Mouse (Mus musculus): ENCODE data around the gene Mosmo. TPM values are rescaled to one million over a fixed set of nuclear protein-coding genes. Genes with fewer than 3 reads are reported as not detected.

Mosmo gene
- polyA plus RNA-seq, 2 experiments: 4.8 to 9.6 TPM

GRCm38 (mm10) chr7:120727581-120727980, 50.2 kb downstream of the Mosmo start:
- DNase-seq (ENCODE audit: low read depth in 3 of 3, low spot score in 3 of 3) (peak; percentile 38 to 51 (median 39)), ATAC-seq (ENCODE audit: insufficient read depth) (peak; percentile 43; the same call in 1 of the 2 replicates)
- Histone ChIP-seq H3K36me3 (replicated peaks; ENCODE audit: control insufficient read depth, insufficient read depth, low read depth) (no peaks in the 10 kb centered on the region), H3K27me3 (ENCODE audit: control insufficient read depth, insufficient read depth, low read length) (no peaks in the 10 kb centered on the region), H3K9me3 (ENCODE audit: control insufficient read depth, low read length) (no peaks in the 10 kb centered on the region), H3K9ac (replicated peaks) (no peak overlapping the region), H3K4me2 (ENCODE audit: low read depth) (no peak overlapping the region), H3K27ac (no peak overlapping the region), H3K4me1 (replicated peaks; ENCODE audit: control insufficient read depth in 2 of 2, insufficient read depth in 2 of 2, low read length in 1 of 2) (peaks cover 0 to 8% of the 10 kb centered on the region in 2 experiments), H3K4me3 (ENCODE audit: insufficient read depth in 1 of 2, low read depth in 2 of 2, low read length in 2 of 2) (no peak overlapping the region)
- no peak for TF ChIP-seq EP300 (IDR thresholded peaks at IDR 0.05; ENCODE audit: low read depth)
- TF ChIP-seq CTCF (IDR thresholded peaks at IDR 0.05; ENCODE audit: low read depth): peak; percentile 80
- 58% methylated on average over 3 of the region's 3 CpGs for WGBS (ENCODE audit: insufficient replicate concordance)

GRCm38 (mm10) chr7:120729635-120730034, 52.2 kb downstream of the Mosmo start:
- H3K36me3 ChIP-seq (replicated peaks; ENCODE audit: control insufficient read depth, insufficient read depth, low read depth): no peaks in the 10 kb centered on the region
- TF ChIP-seq CTCF (IDR thresholded peaks at IDR 0.05; ENCODE audit: low read depth): no peak
- TF ChIP-seq EP300 (IDR thresholded peaks at IDR 0.05; ENCODE audit: low read depth): peak; percentile 76
- H3K4me2 ChIP-seq (ENCODE audit: low read depth): peak overlapping the region; percentile 79
- peak overlapping the region; percentile 58 for H3K27ac ChIP-seq
- WGBS (ENCODE audit: insufficient replicate concordance): 20% methylated on average over 5 of the region's 5 CpGs
- H3K9ac ChIP-seq (replicated peaks): peak overlapping the region; percentile 68
- peak overlapping the region; percentile 45 to 64 for H3K4me3 ChIP-seq (ENCODE audit: insufficient read depth in 1 of 2, low read depth in 2 of 2, low read length in 2 of 2)
- ATAC-seq (ENCODE audit: insufficient read depth): peak; percentile 93
- H3K9me3 ChIP-seq (ENCODE audit: control insufficient read depth, low read length): no peaks in the 10 kb centered on the region
- peak; percentile 47 to 54 (median 51) for DNase-seq (ENCODE audit: low read depth in 3 of 3, low spot score in 3 of 3)
- H3K4me1 ChIP-seq (replicated peaks; ENCODE audit: control insufficient read depth in 2 of 2, insufficient read depth in 2 of 2, low read length in 1 of 2): peaks cover 0 to 8% of the 10 kb centered on the region in 2 experiments
- H3K27me3 ChIP-seq (ENCODE audit: control insufficient read depth, insufficient read depth, low read length): no peaks in the 10 kb centered on the region

GRCm38 (mm10) chr7:120732906-120733305, 55.5 kb downstream of the Mosmo start:
- Histone ChIP-seq H3K4me1 (replicated peaks; ENCODE audit: control insufficient read depth in 2 of 2, insufficient read depth in 2 of 2, low read length in 1 of 2) (peaks cover 0 to 8% of the 10 kb centered on the region in 2 experiments), H3K36me3 (replicated peaks; ENCODE audit: control insufficient read depth, insufficient read depth, low read depth) (no peaks in the 10 kb centered on the region), H3K9me3 (ENCODE audit: control insufficient read depth, low read length) (no peaks in the 10 kb centered on the region), H3K27me3 (ENCODE audit: control insufficient read depth, insufficient read depth, low read length) (no peaks in the 10 kb centered on the region), H3K27ac (no peak overlapping the region), H3K4me3 (ENCODE audit: insufficient read depth in 1 of 2, low read depth in 2 of 2, low read length in 2 of 2) (no peak overlapping the region), H3K4me2 (ENCODE audit: low read depth) (no peak overlapping the region), H3K9ac (replicated peaks) (no peak overlapping the region)
- WGBS (ENCODE audit: insufficient replicate concordance): 83% methylated on average over 7 of the region's 7 CpGs
- ATAC-seq (ENCODE audit: insufficient read depth): no peak
- no peak for DNase-seq (ENCODE audit: low read depth in 3 of 3, low spot score in 3 of 3)
- TF ChIP-seq EP300 (IDR thresholded peaks at IDR 0.05; ENCODE audit: low read depth) (no peak), CTCF (IDR thresholded peaks at IDR 0.05; ENCODE audit: low read depth) (no peak)

GRCm38 (mm10) chr7:120739018-120739417, 61.6 kb downstream of the Mosmo start, which contains the start of gene Vwa3a:
Gene Vwa3a, plus strand, starts transcription at chr7:120739318.
- H3K27ac ChIP-seq: no peak within 1 kb of the TSS
- 49% methylated on average over 6 of the region's 6 CpGs for WGBS (ENCODE audit: insufficient replicate concordance)

GRCm38 (mm10) chr7:120739558-120740101, 62.2 kb downstream of the Mosmo start:
- Histone ChIP-seq H3K4me1 (replicated peaks; ENCODE audit: control insufficient read depth in 2 of 2, insufficient read depth in 2 of 2, low read length in 1 of 2) (no peaks in the 10 kb centered on the region), H3K4me2 (ENCODE audit: low read depth) (no peak overlapping the region), H3K9ac (replicated peaks) (no peak overlapping the region), H3K4me3 (ENCODE audit: insufficient read depth in 1 of 2, low read depth in 2 of 2, low read length in 2 of 2) (no peak overlapping the region), H3K27me3 (ENCODE audit: control insufficient read depth, insufficient read depth, low read length) (no peaks in the 10 kb centered on the region), H3K36me3 (replicated peaks; ENCODE audit: control insufficient read depth, insufficient read depth, low read depth) (no peaks in the 10 kb centered on the region), H3K27ac (no peak overlapping the region), H3K9me3 (ENCODE audit: control insufficient read depth, low read length) (no peaks in the 10 kb centered on the region)
- TF ChIP-seq EP300 (IDR thresholded peaks at IDR 0.05; ENCODE audit: low read depth) (no peak), CTCF (IDR thresholded peaks at IDR 0.05; ENCODE audit: low read depth) (no peak)
- no peak for DNase-seq (ENCODE audit: low read depth in 3 of 3, low spot score in 3 of 3)
- 22% methylated on average over 5 of the region's 5 CpGs for WGBS (ENCODE audit: insufficient replicate concordance)
- ATAC-seq (ENCODE audit: insufficient read depth): no peak

More at GRCm38 (mm10) chr7:120739018-120739417, 61.6 kb downstream of the Mosmo start, which contains the start of gene Vwa3a:
- TF ChIP-seq EP300 (IDR thresholded peaks at IDR 0.05; ENCODE audit: low read depth): no peak
- TF ChIP-seq CTCF (IDR thresholded peaks at IDR 0.05; ENCODE audit: low read depth): no peak
- Histone ChIP-seq H3K9ac (replicated peaks) (no peak within 1 kb of the TSS), H3K4me2 (ENCODE audit: low read depth) (no peak within 1 kb of the TSS), H3K4me1 (replicated peaks; ENCODE audit: control insufficient read depth in 2 of 2, insufficient read depth in 2 of 2, low read length in 1 of 2) (no peaks in the 10 kb centered on the region), H3K27me3 (ENCODE audit: control insufficient read depth, insufficient read depth, low read length) (no peaks in the 10 kb centered on the region), H3K4me3 (ENCODE audit: insufficient read depth in 1 of 2, low read depth in 2 of 2, low read length in 2 of 2) (no peak within 1 kb of the TSS), H3K36me3 (replicated peaks; ENCODE audit: control insufficient read depth, insufficient read depth, low read depth) (no peaks in the 10 kb centered on the region), H3K9me3 (ENCODE audit: control insufficient read depth, low read length) (no peaks in the 10 kb centered on the region)
- DNase-seq (ENCODE audit: low read depth in 3 of 3, low spot score in 3 of 3) (no peak), ATAC-seq (ENCODE audit: insufficient read depth) (no peak)
